Mouse (Mus musculus): ENCODE results near the gene Brd3.
"Not testable (repeated sequence)": the region's sequence is repeated elsewhere in the genome, so short reads cannot be mapped to it uniquely, and the experiment has no call there.

Gene Brd3

DNA sequence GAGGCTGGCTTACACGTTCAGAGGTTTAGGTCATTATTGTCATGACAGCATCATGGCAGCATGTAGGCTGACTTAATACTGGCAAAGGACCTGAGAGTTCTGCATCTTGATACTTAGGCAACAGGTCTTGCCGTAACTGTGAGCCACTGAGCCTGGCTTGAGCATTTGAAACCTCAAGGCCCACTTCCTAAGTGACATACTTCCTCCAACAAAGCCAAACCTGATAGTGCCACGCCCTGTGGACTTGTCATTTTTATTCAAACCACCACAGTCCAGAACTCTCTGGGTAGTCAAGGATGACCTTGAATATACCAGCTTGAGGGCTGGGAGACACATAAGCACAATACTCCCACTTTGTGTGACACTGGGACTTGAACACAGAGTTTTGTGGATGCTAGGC, 5.4 kb upstream of the Brd3 start:
- no peak for DNase-seq (ENCODE audit: low read depth, low spot score)

DNA sequence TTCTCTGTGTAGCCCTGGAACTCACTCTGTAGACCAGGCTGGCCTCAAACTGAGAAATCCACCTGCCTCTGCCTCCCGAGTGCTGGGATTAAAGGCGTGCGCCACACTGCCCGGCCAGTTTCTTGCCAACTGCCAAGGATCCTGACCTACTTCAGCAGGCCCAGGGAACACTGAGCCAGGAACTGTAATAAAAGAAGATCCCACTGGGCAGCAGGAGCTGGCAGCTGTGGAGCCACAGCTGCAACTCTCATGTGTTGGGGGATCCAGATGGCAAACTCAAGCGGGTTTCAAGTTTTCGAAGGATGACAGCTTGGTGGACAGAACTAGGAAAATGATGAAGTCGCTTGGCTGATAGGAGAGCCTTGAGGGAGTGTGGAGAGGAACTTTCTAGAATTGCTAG, 3.2 kb upstream of the Brd3 start:
- DNase-seq (ENCODE audit: low read depth, low spot score) = no peak

DNA sequence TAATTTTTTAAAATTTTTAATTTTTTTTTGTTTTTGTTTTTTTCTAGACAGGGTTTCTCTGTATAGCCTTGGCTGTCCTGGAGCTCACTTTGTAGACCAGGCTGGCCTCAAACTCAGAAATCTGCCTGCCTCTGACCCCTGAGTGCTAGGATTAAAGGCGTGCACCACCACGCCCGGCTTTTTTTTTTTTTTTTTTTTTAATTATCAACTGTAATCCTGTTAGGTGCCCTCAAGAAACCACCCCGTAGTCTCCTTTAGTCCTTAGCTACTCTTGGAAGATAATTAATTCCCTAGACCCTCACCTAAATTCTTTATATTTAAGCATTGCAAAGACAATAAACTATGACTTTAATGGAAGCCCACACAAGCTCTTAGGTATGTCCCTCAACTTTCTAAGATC, 804 bp downstream of the Brd3 start:
- DNase-seq (ENCODE audit: low read depth, low spot score) = not testable (repeated sequence)

DNA sequence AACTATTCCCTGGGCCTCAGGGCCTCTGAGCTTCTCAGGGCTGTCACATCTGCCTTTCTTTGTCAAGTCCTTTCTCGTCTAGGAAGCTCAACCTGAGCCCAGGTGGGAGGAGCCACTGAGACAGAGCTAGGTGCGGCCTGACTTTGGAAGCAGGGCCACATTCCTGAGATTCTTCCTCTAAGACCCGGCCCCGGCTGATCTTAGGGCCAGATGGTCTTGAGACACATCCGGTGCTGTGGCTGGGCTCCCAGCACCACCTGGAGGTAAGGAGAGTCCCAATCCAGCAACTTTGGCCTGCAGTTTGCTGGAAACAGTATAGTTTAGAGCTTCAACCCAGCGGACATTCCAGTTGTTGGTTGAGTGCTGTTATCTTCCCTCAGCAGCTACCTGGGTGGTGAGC, 1.9 kb downstream of the Brd3 start:
- peak; percentile 84 for DNase-seq (ENCODE audit: low read depth, low spot score)

DNA sequence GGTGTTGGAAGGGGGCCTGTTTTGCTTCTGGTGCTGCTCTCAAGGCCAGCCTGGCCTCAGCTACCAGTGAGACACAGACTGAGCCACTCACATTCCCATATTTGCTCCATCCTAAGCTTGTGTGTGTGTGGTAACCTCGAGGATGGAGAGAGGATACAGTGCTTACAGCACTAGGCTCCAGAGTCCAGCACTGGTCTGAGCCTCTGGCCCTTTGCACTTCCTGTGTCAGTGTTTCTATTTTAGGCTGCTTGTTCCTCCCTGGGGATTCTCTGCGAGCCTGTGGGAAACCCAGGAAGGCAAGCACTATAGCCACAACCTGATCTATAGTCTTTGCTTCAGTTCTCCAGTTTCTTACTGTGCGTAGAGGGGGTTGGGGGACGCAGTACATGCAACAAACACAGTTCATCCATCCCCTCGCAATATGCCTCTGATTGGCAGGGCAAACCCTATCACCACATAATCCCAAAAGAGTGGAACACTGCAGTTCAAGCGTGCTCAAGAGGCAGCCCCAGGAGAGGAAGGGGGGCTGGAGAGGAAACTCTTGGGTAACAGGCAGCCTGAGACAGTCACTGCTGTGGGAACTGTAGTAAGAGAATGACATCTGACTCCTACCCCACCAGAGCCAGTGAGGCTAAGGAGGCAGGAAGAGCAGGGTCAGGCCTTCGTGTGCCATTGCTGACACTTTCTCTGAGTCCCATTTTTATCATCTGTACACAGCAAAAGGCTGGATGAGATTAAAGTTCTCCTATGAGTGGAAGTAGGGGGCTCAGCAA, 3.2 kb downstream of the Brd3 start:
- DNase-seq (ENCODE audit: low read depth, low spot score) = peak; percentile 77

DNA sequence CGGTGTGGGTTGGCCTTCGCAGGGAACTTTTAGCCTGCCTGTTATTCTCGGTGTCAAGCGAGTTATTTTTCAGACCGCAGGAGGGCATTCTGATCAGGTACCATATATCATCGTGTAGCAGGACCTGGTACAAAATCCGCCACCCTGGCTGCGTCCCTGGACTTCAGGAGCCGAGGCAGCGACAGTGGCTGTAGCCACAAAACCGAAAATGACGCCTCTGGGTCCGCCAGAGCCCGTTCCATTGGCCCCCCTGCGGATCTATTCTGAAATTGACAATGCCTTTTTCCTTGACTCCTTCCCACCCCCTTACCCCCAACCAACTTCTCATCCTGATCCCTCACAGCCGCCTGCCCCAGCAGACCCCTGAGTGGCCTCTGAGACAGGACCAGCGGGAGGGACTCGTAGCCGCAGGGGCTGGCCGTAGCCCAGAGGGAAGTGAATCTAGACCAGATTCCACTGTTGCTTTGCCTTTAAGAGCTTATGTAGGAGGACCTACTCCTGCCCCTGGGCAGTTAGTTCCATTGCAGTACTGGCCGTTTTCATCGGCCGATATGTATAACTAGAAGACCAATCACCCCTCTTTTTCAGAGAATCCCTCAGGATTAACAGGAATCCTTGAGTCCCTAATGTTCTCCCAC, 11.0 kb downstream of the Brd3 start:
- DNase-seq (ENCODE audit: low read depth, low spot score) = peak; percentile 57

DNA sequence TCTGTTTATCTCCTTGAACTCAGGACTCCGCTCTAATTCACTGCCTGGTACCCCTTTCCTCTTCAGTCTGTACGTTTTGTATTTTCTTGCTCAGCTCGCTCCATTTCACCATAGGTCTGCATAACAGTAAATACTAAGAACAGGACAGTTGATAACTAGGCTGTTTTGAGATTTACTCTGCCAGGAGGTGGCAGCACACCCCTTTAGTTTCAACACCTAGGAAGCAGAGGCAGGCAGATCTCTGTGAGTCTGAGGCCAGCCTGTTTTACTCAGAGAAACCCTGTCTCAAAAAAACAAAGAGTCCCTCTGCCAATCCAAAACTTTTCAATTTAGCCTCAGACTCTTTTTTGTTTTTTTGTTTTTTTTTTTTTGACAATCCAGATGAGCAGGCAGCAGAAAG, 13.5 kb downstream of the Brd3 start:
- DNase-seq (ENCODE audit: low read depth, low spot score) = peak; percentile 79

DNA sequence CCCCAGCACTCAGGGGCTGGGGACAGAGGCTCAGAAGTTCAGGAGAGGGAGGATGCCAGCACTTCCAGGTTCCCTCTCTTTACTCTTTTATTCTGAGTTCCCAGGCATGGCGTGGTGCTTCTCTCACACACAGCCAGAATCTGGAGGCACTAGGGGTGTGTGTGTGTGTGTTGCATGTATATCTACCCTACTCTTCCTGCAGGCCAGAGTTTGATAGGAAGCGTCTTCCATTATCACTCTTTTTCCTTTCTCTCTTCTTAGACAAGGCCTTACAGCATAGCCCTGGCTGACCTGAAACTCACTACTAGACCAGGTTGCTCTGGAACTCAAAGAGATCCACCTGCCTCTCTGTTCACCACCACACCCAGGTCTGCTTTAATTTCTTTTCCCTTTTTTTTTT, 16.5 kb downstream of the Brd3 start:
- DNase-seq (ENCODE audit: low read depth, low spot score) = no peak

DNA sequence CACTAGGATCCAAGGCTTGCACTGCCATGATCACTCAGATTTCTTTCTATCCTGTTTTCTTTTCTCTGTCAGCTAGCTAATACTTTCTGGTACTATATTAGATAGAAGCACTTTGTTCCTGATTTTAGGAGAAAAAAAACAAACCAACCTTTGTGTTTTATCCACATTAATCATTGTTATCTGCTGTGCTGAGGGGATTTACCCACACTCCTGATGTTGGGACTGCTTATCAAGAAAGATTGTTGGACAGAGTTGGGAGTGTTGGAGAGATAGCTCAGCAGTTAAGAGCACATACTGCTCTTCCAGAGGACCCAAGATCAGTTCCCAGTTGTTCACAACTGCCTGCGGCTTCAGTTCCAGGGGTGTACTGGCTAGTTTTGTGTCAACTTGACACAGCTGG, 19.1 kb downstream of the Brd3 start:
- no peak for DNase-seq (ENCODE audit: low read depth, low spot score)

DNA sequence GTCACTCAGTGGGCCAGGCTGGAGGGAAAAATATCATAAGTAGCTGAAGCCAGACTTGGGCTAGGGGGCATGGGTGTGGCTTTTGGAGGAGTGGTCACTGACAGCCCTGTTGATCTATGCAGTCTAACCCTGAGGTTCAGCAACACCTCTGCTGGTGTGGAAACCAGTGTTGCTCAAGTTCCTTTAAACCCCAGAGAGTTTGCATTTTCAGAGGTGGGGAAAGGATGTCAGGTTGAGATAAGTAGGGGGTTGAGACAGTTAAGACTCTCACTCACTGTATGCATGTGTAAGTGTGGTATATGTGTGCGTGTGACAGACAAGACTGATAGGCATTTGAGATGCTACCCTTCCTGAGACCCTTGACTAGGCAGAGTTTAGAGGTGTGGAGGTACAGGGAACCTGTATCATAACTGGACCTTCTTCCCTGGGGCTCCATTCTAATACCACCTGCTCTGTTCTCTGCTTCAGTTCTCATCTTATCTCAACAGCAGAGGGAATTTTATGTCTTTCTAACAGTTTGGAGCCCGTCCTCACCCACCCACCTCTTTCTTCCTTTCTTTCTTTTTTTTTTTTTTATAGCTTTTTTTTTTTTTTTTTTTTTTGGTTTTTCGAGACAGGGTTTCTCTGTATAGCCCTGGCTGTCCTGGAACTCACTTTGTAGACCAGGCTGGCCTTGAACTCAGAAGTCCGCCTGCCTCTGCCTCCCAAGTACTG, 20.0 kb downstream of the Brd3 start:
- no peak for DNase-seq (ENCODE audit: low read depth, low spot score)

DNA sequence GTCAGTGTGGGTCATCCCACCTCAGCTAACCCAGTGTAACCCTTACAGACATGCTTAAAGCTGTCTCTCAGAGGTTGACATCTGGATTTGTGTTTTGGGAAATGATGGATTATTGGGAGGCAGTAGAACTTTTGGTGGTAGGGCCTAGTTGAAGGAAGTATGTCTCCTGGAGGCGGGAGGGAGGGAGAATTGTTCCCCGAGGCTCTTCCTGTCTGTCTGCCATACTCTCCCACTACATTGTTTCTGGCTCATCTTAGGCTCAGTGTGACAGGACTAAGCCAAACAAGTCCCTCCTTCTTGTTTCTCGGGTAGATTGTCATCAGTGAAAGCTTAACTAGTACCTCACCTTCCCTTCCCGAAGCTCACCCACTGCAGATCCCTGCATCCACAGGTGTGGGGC, 20.7 kb downstream of the Brd3 start:
- no peak for DNase-seq (ENCODE audit: low read depth, low spot score)

DNA sequence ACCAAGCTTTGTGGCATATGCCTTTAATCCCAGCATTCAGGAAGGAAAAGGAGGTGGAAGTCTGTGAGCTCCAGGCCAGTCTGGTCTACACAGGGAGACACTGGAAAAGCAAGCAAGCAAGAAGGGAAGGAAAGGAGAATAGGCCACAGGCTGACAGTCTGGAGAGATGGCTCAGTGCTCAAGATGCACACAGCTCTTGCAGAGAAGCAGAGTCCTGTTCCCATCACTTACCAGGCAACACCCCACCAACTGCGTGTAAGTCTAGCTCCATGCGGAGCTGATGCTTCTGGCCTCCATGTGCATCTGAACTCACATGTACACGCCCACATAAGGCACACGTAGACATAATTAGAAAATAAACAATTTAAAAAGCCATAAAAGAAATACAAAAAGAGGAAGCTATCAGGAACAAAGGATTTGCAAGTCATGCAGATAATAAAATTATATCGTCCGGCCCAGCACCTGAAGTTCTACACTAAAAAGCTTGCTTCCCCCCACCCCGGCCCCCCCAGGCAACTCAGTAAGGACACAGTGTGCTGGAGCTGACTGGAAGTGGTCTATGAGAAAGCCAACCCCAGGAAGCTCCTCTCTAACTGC, 25.1 kb downstream of the Brd3 start:
- DNase-seq (ENCODE audit: low read depth, low spot score) = no peak

DNA sequence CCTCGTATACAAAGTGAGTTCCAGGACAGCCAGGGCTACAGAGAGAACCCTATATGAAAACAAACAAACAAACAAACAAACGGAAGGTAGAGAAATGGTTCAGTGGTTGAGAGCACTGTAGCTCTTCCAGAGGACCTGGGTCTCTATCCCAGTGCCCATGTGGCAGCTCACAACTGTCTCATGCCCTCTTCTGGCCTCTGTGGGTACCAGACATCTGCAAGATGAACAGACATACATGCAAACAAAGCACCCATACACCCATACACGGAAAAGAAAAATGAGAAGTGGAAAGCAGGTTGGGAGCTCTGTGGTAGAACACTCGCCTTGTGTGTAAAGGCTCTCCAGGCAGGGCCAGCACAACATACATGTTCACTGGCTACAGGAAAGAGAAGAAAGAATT, 27.1 kb downstream of the Brd3 start:
- DNase-seq (ENCODE audit: low read depth, low spot score) = no peak

DNA sequence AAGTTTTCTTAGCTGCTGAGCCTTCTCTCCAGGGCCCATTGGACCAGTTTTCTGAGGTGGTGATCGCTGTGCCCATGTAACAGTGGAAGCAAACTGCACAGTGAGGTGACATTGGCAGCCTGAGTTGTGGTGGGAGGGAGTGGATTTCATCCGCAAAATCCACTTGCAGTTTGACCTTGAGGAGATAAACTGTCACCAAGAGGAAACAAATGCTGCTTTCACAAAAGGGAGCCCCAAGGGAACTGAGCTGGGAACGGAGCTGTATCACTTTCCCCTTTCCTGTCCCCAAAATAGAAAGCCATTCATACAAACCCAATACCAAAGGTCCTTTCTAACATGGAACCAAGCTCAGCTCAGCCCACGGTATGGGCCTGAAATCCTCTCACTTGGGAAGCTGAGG, 27.6 kb downstream of the Brd3 start:
- no peak for DNase-seq (ENCODE audit: low read depth, low spot score)

DNA sequence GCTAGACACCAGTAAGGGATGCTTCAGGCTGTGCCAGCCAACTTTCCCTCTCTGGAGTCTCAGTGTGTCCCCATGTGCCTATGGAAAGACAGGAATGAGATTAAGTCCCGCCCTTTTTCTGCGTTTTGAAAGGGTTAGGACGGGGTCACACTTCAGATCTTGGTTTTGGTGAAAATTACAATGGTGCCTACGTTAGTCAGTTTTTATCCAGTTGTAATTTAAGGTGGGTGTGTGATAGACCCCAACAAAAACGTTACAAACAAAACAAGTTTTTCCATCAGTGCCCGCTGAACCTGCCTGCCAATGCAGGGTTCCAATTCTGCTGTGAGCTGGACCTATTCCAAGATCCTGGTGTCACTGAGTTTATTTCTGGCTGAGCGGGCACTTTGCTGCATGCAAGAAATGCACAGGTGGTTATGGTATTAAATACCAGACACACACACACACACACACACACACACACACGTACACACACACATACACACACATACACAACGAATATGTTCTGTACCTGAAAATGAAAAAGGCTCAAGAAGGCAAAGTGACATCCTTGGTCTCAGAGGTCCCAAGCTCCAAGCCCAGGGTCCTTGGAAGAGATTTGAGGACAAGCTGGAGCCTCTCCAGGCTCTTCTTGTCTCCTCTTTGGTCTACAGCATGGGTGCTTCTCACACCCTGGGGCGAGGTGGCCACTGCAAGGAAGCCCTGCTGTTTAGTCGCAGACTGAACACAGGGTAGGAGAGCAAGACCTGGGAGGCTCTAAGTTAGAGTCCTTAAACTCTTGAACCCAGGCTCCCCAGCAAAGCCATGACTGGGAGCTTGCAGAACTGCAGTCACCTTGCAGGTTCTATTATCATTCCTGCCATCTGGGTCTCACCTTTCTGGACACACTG, 30.9 kb downstream of the Brd3 start:
- DNase-seq (ENCODE audit: low read depth, low spot score) = peak; percentile 71

DNA sequence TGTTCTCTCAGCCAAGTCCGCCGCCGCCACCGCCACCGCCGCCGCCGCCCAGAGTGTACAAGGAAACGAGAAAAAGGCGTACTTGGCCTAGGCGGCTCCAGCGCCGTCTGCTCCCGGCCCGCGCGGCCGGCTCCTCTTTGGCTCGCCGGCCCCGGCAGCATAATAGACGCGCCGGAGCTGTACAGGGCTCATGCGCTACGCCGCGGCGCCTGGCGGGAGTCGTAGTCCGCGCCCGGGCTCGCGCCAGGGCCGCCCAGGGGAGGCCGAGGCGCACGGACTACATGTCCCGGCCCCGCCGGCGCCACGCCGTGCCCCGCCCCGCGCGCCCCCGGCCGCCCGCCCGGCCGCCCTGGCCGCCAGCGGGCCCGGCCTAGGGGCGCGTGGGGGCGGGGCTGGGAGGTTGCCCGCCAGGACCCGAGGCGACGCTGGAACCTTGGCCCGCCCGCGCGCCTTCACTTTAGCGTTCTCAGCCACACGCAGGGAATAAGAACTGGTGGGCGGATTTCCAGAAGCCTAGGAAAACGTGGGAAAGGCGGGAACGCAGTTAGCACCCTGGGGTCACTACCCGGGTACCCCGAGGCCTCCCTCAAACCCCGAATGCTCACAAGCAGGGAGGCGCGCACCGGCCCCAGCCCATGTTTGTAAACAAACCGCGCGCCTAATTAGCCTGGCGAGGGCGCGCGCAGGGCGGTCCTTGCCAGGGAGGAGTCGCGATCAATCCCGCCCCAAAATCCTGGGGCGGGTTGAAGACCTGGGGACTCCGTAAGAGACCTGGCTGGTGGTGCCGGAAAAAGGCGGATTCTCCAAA, 31.8 kb downstream of the Brd3 start:
- peak; percentile 81 for DNase-seq (ENCODE audit: low read depth, low spot score)

DNA sequence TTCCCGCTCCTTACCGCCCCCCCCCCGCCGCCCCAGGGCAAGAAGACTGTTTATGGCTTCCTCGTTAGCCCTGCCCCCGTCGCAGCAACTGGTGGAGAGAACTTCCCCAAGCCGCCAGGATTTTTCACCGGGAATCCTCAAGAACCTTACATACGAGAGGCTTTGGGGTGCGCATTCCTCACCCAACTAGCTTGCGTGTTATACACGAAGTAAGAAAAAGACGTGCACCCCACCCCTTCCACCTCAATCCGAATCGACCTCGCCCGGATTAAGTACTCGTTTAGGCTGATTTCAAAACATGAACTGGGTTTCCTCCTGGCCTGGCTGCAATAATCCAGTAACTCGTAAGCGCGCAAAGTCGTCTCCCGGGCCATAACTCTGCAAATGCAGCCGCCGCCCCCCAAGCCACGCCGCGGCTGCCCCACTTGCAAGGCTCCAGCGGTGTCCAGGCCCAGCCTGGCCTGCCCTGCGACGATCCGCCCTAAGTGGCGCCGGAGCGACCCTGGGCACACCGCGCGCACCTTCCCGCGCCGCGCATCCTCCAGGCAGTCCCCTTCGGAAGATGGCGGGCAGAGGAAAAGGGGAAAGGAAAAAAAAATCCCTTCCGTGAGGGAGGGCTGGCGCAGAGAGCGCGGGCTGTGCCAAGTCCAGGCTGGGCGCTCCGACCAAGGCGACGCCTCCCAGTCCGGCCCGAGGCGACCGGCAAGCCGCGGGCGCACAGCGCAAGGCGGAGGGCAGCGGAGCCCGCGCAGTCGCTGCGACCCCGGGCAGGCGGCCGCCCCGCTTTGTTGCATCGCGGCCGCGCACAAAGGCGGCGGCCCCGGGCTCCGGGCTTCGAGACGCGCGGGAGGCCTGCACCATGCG, 32.6 kb downstream of the Brd3 start:
- peak; percentile 41 for DNase-seq (ENCODE audit: low read depth, low spot score)

DNA sequence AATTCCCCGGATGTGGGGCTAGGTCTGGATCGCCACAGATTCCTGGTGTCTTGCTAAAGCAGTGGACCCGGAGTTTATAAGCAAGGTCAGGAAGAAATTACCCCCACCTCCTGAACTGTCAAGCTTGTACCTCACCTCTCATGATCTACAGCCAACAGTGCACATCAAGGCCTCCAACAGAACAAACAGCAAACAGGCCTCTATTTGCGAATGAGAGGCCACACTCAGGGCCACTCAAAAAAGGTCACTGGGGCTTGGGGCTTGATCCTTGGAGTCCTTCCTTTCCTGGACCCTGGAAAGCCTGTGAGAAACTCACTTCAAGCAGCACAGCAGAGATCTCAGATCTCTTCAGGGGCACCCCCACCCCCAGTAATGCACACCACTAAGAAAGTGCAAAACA, 33.6 kb downstream of the Brd3 start:
- DNase-seq (ENCODE audit: low read depth, low spot score) = no peak

DNA sequence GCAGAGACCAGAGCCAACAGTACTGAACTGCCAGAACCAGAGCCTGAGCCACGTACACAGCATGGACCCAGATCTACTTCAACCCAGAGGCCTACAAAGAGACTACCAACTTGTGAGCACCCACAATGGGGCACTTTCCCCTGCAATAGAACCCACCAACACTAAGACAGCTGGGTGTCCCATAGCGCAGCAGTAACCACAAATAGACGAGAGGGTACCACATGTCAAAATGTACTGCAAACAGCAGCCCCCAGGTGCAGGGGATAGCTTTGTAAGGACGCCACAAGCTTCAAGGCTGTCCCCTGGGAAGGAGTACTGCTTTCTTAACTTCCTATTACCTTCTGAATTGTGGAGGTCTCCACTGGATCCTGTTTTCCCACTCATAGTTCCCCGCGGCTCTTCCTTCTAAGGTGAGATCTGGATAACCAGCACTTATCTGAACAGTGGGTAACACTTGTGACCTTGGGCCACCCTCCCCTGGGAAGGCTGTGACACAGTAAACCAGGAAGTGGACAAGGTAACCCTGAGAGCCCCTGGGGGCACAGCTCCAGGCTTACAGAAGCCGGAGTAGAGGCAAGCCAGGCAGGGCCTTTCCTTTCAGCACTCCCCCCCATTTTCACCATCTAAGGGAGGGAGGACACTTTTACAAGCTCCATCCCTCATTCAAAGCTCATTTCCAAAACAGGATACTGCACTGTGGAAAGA, 34.2 kb downstream of the Brd3 start:
- DNase-seq (ENCODE audit: low read depth, low spot score) = no peak
